Mouse (Mus musculus): Measurements from ENCODE around the gene Ddx21.

Gene Ddx21

DNA sequence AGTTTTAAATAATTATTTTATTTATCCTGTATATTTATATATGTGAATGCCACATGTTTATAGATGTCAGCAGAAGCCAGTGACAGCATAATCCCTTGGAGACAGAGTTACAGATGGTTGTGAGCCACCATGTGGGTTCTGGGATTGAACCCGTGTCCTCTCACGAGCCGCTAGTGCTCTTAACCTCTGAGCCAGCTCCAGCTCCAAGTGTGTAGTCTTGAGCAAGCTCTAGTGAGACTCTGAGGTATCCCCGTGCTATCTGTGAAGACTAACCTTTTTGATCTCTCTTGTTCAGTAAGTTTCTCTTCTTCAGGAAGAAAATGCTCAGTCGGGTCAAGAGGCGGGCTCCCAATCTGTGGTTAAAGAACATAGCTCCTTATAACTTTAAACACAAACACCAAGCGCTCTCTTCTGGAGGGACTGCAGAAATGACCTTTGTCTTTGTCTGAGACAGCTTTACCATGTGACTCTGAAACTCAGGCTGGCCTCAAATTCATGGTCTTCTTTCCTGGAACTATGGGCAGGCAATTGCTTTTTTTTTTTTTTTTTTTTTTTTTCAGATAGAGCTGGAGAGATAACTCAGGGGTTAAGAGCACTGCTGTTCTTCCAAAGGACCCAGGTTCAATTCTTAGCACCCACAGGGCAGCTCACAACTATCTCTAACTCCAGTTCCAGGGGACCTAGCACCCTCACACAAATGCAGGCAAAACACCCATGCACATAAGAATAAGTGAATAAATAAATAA, 31.8 kb downstream of the Ddx21 start:
- DNase-seq (ENCODE audit: low spot score): no peak

DNA sequence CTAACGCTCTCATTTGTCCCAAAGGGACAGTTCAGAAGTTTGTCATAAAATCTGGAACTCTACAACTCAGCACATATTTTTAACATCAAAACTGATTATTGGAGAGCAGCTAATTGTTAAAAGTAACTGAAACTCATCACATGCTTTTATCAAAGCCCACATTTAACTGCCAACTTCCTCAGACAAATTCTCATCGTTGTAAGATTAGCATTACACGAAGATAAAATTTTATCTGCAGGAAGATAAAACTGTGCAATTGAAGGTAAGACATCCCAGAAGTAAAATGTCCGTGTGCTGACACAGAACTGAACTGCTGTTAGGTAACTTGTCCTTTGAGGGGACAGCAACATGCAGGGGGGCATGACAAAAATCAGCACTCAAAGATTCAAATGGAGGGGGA, 33.2 kb downstream of the Ddx21 start:
- no peak for DNase-seq (ENCODE audit: low spot score)

DNA sequence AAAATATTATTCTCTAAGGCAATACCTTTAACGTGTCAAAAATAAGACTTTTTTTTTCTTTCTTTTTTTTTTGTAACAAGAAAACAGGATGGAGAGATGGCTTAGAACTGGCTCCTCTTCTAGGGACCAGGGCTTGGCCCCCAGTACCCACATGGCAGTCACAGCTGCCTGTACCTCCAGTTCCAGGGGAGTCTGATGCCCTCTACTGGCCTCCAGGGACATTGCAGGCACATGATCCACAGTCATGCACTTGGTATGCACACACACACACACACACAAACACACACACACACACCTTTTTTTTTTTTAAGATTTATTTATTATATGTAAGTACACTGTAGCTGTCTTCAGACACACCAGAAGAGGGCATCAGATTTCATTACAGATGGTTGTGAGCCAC, 44.3 kb downstream of the Ddx21 start:
- no peak for DNase-seq (ENCODE audit: low spot score)

DNA sequence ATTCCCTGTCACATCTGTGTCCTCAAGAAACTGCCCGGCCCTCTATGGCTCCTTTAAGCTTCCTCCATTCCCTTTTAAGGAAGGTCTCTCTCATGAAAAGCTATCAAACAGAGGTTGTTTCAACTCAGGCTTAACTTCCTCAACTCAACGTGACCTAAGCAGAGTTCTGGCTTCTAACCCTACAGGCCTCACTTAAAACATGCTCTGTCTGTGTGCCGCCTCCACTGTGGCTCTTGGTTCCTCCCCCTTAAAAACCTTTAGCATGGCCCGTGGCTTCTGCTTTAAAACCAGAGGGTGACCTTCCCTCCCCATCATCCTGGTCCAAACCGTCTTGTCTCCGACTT, 45.6 kb downstream of the Ddx21 start:
- no peak for DNase-seq (ENCODE audit: low spot score)

DNA sequence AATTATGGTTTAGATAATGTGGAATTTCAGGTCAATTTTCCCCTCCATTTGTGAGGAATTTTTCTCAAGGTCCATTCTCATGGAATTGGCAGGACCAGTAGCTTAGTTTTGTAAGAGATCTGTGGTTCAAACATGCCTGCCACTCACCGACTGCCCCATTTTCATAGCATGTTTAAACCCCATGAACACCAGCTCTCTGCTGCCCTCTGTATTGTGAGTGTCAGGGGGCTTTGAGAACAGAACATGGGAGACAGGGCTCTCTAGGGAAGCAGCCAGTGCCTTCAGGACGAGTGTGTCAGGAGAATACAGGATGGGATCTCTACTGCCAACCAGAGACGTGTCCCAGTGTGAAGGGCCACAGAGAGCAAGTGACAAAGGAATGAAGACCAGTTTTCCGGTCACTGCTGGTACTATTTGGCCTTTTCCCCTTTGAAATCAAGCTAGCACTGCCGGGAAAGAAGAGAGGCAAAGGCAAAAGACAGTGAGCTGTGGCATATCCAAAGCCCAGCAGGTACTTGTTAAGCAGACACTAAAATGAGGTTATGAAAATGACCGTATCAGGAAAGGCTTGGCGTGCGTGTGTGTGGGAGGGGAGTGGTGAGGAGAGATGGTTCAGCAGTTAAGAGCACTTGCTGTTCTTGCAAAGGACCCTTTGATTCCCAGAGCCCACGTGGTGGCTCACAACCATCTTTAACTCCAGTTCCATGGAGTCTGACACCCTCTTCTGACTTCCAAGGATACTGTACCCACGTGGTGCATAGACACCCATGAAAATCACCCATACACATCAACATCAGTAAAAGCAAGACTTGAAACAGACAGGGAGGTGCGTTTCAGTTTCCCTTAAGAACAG, 46.1 kb downstream of the Ddx21 start:
- DNase-seq (ENCODE audit: low spot score): no peak

DNA sequence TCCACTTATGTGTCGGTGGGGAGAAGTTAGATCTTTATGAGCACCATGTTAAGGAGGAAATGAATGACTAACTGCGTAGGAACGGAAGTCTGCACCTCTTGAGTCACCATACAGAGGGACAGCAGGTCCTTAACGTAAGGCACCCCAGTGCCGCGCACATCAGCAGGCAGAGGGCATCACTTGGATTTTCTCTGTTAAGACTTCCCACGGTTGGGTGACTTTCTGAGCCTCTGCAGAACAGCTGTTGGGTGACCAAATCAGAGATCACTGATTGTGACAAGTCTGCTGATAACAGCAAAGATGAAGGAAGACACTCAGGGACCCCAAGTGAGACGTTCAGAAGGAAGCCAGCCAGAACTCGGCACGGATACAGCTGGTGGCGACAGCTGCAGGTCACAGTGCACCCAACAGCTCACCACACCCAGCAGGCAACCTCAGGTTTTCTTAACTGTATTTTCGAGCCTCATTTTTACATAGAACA, 48.4 kb downstream of the Ddx21 start:
- no peak for DNase-seq (ENCODE audit: low spot score)

DNA sequence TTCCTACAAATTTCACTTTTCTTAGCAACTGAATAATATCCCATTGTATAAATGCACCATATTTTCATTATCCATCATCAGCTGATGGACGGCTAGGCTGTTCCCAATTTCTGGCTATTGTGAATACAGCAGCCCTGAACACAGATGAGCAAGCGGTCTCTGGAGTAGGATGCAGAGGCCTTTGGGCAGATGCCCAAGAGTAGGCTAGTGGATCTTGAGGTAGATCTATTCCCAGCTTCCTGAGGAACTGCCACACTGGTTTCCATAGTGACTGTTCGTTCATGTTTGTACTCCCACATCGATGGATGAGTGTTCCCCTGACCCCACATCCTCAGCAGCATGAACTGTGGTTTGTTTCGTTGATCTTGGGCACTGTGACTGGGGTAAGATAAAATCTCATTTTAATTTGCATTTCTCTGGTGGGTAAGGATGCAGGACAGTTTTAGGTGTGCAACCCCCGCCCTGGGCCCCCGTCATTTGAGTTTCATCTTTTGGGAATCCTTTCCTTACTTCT, 51.2 kb downstream of the Ddx21 start:
- DNase-seq (ENCODE audit: low spot score): no peak

DNA sequence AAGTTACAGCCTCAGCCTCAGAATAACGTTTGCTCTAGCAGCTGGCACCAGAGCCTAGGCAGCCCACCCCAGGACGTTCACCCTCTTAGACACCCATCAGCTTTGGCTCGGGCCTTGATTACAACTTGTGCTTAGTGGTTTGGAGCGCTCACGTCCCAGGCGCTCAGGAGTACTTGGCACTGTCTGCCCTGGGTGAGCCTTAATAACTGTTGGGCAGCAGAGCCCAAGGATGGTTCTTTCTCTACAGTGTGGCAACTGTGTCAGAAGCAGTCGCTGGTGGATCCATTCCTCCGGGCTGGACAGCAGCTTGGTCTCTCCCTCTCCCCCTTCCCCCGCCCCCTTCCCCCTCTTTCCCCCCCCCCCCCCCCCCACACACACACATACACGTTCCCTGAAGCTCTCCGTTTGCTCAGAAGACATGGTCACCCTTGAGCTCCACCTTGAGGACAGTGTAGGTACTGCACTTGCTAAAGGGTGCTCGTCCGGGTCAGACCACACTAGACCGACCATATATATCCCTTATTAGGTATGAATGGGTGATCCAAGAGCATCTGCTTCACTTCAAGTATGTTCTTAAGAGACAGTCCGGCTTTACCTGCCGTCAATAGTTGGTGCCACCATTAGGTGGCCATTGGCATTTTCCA, 52.4 kb downstream of the Ddx21 start:
- peak; percentile 82 for DNase-seq (ENCODE audit: low spot score)

DNA sequence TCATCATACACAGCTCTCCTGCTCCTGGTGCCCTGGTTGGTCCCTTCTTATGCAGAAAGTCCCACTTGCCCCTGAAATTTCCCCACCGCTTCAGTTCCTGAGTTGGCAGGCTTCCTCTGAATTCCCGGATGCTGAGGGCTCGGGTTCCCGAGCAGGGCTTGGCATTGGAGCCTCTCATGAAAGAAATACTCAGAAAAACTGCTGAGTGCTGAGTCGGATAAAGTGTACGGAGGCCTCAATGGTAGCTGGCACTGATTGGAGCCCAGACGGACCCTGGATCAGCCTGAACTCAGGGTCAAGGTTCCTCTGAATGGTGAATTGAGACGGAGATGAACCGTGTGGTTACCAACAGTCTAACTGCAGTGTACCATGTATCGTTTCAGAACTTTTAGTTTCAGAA, 55.6 kb downstream of the Ddx21 start:
- DNase-seq (ENCODE audit: low spot score): no peak

DNA sequence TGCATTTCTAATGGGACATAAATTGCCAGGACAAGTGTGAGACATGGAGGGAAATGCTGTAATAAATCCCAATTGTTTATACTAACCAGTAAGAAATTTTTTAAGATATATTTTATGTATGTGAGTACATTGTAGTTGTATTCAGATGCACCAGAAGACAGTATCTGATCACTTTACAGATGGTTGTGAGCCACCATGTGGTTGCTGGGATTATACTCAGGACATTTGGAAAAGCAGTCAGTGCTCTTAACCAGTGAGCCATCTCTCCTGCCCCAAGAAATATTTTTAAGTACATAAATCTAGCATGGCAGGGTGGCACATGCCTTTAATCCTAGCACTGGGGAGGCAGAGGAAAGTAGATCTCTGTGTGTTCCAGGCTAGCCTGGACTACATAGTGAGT, 56.3 kb downstream of the Ddx21 start:
- DNase-seq (ENCODE audit: low spot score): no peak

DNA sequence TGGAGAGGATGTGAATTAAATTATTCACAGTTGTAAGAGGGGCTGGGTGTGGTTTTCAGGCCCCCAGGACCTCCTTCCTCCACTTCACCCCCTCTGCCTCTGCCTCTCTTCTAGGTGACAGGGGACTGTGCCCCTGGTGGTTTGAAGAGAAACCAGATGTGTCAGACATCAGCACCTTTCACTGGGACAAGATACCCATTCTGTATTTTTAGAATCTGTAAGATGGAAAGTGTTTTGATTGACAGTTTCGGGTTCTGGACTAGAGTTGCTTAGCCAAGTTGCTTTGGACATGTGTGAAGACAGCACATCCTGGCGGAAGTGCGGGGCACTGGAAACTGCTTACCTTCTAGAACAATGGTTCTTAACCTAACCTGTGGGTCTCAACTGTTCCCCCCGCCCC, 57.8 kb downstream of the Ddx21 start:
- DNase-seq (ENCODE audit: low spot score): no peak

DNA sequence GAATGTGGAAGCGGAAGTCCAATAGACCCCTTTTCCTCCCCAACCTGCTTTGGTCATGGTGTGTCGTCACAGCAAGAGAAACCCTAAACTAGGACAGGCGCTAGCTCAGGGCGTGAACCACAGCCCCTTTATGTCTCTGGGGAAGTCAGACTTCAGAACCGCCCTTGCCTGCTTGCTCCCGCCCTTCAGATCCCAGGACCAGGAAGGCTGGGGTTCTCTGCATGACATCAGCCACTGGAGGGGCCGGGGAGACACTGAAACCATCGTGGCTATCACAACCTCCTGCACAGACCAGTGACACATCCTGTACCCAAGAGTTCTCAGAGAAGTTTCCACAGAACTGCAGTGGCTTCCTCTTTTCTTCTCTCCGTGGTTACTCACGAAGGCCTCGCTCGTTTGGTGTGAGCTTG, 58.7 kb downstream of the Ddx21 start:
- DNase-seq (ENCODE audit: low spot score): peak; percentile 48

DNA sequence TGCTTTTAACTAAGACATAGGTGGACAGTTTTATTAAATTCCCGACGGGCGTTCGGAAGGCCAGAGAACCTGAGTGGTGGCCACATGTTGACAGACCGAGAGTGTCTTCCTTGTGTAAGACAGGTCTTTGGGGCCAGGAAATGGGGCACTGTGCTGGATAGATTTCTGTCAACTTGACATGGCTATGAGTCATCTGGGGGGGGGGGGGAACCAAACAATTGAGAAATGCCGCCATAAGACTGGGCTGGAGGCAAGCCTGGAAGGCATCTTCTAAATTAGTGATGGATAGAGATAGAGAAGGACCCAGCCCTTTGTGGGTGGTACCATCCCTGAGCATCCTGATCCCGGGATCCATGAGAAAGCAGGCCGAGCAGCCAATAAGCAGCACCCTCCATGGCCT, 59.2 kb downstream of the Ddx21 start:
- DNase-seq (ENCODE audit: low spot score): no peak

DNA sequence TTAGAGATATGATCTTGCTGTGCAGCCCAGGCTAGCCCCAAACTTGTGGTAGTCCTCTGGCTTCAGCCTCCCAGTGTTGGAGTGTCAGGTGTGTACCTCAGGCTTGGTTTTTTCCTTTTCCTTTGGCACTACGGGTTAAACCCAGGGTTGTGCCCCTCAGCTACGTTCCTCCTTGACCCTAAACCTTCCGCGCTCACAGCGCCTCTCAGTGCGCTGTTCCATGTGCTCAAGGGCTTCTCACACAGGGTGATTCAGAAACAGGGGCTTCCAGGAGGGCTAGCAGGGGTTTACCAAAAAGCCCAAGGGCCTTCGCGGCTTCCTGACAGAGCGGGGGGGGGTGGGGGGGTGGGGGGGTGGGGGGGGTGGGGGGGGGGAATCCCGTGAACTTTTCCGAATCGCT, 59.6 kb downstream of the Ddx21 start:
- DNase-seq (ENCODE audit: low spot score): no peak

DNA sequence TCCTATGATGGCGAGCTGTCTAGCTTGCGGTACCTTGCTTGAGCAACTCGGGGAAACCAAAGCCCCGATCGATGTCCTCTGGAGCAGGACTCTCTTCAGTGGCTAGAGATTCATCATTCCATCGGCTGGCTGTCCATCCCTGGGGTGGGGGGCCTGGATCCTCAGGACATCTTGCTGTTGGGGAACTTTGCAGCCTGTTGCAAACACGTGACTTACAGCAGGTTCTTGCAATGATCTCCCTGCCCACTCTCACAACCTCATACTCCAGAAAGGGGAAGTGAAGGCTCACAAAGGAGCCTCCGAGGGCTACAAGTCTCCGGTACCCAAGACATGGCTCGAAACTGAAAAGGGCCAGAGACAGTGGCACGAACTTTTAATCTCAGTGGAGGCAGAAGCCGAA, 60.6 kb downstream of the Ddx21 start:
- DNase-seq (ENCODE audit: low spot score): peak; percentile 22

DNA sequence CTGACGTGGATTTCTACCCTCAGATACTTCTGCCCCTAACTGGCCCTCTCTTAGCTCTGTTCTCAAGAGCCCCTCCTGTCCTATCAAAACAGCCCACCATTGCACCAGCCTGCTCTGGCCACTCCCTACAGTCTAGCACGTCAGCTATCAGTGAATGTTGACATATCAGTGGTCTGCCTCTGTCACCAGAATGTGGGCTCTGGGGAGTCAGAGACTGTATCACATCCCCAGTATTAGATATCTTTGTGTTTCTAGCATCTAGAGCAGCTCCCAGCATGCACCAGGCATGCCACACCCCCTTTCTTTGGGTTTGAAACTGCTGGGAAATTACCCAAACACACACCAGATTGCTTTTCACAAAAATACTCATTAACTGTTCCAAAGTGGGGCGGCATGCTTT, 61.3 kb downstream of the Ddx21 start:
- no peak for DNase-seq (ENCODE audit: low spot score)

DNA sequence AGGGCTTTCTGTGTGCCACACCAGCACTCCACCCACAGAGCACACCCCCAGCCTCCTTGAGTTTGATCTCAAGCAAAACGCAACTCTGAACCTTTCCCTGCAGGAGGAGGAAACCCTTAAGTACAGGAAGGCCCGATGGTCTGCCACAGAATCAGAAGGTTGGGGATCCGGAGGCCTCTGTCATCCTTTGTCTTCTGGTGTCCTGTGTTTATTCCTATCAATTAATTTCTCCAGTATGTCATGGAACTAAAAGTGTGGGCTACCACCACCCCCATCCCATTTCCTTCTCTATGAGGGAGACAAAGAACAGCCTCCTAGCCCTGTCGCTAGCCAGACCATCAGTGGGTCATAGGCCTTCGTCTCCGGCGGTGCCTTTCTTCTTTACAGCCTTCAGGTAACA, 67.6 kb downstream of the Ddx21 start:
- DNase-seq (ENCODE audit: low spot score): no peak

DNA sequence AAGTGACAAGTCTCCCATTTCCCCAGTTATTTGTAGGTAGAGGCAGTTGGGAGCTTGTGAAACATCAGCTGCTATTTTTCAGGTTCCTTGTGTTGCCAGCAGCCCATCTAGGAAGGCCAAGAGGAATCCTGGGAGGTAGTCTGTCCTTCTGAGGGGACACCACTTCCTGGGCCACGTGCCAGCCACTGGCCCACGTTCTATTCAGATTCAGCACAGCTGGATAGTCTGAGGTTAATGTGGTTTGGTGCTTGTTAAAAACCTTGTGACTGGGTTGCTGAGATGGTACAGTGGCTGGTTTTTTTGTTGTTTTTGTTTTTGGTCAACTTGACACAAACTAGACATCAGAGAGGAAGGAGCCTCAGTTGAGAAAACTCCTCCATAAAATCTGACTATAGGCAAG, 69.2 kb downstream of the Ddx21 start:
- DNase-seq (ENCODE audit: low spot score): no peak

Data from layer of hippocampus, adult 11-12 months (tissue).